Mouse (Mus musculus) gonadal fat pad, adult 2 months (tissue): ENCODE measurements around the gene Lat2. TPM values are rescaled to one million over a fixed set of nuclear protein-coding genes. Genes with fewer than 3 reads are reported as not detected.

Source experiments
- DNase-seq: peaks from one replicate; pipeline ENCODE4 v3.0.0-alpha.2; 2012; ENCODE audit warnings: low read depth
- polyA plus RNA-seq: library from polyadenylated mRNA; depleted of rRNA; stranded (reverse); fragments of >200 nt; gene quantifications from 2 replicates; pipeline ENCODE4 v1.2.3, GENCODE M21; 2012; rRNA removed

Lat2 gene
- polyA plus RNA-seq, 1 experiment, result 6.2 TPM

GRCm38 (mm10) chr5:134571730-134572507 lies 42.9 kb downstream of the Lat2 start:
- DNase-seq, result no peak

- DNase-seq, result no peak
Observed at GRCm38 (mm10) chr5:134568964-134569491, 45.8 kb downstream of the Lat2 start.

- DNase-seq, result no peak
Observed at GRCm38 (mm10) chr5:134568030-134568429, 46.8 kb downstream of the Lat2 start.

GRCm38 (mm10) chr5:134567445-134567844 lies 47.4 kb downstream of the Lat2 start:
- DNase-seq, result no peak

GRCm38 (mm10) chr5:134565696-134566095 lies 49.1 kb downstream of the Lat2 start:
- DNase-seq, result no peak

GRCm38 (mm10) chr5:134564272-134564671 lies 50.6 kb downstream of the Lat2 start:
- DNase-seq, result no peak

- no peak for DNase-seq
Observed at GRCm38 (mm10) chr5:134560450-134561171, 54.2 kb downstream of the Lat2 start.

GRCm38 (mm10) chr5:134560071-134560449 lies 54.8 kb downstream of the Lat2 start, which contains the start of gene Syna:
Syna (minus strand) TSS chr5:134560171.
- DNase-seq, result no peak

- DNase-seq, result no peak
Observed at GRCm38 (mm10) chr5:134555463-134556164, 59.2 kb downstream of the Lat2 start.

GRCm38 (mm10) chr5:134553951-134554546 lies 60.8 kb downstream of the Lat2 start:
- DNase-seq, result no peak

- no peak for DNase-seq
Observed at GRCm38 (mm10) chr5:134552110-134552972, 62.5 kb downstream of the Lat2 start, which contains the start of gene Clip2. Clip2 (minus strand) TSS chr5:134552434.

- DNase-seq, result no peak
Observed at GRCm38 (mm10) chr5:134551233-134552109, 63.4 kb downstream of the Lat2 start.

GRCm38 (mm10) chr5:134550836-134551232 lies 64.0 kb downstream of the Lat2 start:
- DNase-seq, result no peak

Other genes starting within 250 kb of the Lat2 start
- gene Gtf2ird1, start 158.3 kb downstream of the Lat2 start, polyA plus RNA-seq, result 55.4 and 65.5 TPM in 2 replicates
- gene Clip2, start 62.6 kb downstream of the Lat2 start, polyA plus RNA-seq, result 12.8 and 14.6 TPM in 2 replicates
- gene Syna, start 54.9 kb downstream of the Lat2 start, polyA plus RNA-seq, result 0.59 and 1.1 TPM in 2 replicates
- 49.8 and 58.1 TPM in 2 replicates for gene Rfc2, start 33.7 kb downstream of the Lat2 start, polyA plus RNA-seq
- gene Eif4h, start 24.5 kb upstream of the Lat2 start, polyA plus RNA-seq, result 183 and 208 TPM in 2 replicates
- gene Limk1, start 73.6 kb upstream of the Lat2 start, polyA plus RNA-seq, result 14.0 and 14.7 TPM in 2 replicates
- 147 and 182 TPM in 2 replicates for gene Eln, start 132.3 kb upstream of the Lat2 start, polyA plus RNA-seq